Mouse (Mus musculus): ENCODE measurements around the gene Gm20715.
A peak's percentile ranks its signal among the peaks of the same experiment; 100 is the strongest.
"Not testable (repeated sequence)": the region's sequence is repeated elsewhere in the genome, so short reads cannot be mapped to it uniquely, and the experiment has no call there.

Gm20715 gene

DNA sequence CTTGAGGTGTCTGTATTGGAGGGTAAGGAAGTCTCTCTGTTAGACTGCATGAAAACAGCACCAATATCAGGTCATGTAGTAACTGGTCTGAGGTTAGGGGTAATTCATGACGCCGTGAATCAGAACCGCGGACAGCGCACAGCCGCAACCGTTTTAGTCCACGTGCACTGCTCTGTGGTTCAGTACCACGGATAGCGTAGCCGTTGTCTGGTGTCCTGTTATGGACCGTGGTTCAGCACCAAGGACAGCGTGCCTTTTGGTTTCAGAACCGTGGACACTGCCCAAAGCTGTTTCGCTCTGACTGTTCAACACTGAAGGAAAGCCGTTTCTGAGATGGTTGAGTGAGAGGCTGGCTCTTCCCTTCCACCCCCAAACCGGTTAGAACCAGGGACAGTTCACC, at the start of gene Gm20715:
TSS of gene Gm20715 (plus strand) at position 235 of the 400 bp plus-strand sequence.
- no peak for DNase-seq

DNA sequence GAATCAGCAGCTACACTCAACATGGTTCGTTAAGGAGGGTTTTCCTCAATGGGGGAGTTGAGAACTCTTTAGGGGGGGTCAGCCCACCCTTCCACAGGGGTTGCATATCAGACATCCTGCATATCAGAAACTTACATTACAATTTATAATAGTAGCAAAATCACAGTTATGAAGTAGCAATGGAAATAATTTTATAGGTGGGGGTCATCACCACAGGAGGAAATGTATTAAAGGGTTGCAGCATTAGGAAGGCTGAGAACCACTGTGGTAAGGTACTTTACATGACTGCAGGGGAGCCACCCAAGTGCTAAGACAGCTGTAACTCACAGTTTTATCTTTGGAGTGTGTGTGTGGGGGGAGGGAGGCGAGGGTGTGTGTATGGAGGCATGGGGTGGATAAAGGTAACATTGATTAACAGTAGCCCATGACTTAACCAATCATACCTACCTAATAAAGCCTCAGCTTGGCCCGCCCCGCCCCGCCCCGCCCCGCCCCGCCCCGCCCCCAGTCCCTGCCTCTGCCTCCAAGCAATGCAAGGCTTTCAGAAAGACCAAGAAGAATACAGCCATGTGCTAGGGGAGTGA, 49.5 kb upstream of the Gm20715 start:
- DNase-seq = peak; percentile 63

DNA sequence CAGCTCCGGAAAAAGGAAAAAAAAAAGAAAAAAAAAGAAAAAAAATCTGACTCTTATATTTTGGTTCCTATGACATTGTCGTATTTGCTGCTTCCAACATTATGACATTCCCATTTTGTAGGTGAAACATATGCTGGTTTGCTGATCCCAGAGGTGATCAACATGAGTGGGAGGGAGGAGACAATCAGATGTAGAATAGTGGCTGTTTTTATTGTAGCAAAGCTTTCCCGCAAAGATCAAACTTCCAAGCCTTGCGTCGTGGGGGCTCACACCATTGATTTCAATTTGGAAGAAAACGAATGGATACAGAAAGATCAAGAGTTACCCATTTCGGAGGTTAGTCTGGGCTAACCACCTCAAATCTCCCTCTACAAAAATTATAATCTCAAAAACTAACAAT, 48.3 kb upstream of the Gm20715 start:
- DNase-seq = peak; percentile 75

DNA sequence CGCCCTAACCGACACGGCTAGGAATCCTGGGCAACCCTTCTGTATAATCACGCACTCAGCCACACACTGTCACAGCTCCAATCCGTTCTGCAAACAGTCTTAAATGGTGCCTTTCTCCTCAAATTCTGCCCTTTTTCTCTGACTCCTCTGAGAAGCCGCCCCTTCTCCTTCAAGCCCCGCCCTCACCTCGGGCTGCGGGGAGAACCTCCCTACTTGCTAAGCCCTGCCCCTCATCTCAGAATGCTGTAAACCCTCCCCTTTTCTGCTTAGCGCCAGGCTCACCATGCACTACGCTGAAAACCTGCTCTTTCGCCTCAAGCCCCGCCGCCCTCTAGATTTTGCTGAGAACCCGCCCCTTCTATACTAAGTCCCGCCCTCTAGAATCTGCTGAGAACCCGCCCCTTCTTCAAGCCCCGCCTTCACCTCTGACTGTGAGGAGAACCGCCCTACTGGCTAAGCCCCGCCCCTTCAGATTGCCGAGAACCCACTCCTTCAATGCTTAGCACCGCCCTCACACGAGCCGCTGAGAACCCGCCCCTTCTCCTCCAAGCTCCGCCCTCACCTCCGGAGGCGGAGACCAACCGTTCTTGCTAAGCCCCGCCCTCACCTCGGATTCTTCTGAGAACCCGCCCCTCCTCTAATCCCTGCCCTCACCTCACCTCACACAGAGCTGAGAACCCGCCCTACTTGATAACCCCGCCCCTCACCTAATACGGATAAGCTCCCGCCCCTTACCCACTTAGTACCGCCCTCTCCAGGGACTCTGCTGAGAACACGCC, 47.6 kb upstream of the Gm20715 start:
- peak; percentile 100 for DNase-seq

DNA sequence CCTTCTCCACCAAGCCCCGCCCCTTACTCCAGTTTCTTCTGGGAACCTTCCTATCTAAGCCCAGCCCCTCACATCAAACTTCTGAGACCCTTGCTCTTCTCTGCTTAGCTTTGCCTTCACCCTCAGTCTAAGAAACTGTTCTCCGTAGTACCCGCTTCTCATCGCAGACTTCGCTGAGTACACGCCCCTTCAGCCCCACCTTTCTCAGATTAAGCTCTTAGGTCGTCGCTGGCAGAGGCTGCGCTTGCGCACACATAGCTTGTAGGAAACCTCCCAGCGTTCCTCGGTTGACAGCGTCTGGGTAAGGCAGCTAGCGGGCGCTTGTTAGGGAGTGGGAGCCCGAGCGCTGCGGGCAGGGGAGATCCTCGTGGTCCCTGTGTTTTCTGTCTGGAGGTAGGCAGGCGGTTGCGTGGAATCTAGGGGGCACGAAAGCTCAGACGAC, 47.0 kb upstream of the Gm20715 start, which contains the start of gene Zfp78:
TSS of gene Zfp78 (plus strand) at position 234 of the 442 bp plus-strand sequence.
- no peak for DNase-seq

DNA sequence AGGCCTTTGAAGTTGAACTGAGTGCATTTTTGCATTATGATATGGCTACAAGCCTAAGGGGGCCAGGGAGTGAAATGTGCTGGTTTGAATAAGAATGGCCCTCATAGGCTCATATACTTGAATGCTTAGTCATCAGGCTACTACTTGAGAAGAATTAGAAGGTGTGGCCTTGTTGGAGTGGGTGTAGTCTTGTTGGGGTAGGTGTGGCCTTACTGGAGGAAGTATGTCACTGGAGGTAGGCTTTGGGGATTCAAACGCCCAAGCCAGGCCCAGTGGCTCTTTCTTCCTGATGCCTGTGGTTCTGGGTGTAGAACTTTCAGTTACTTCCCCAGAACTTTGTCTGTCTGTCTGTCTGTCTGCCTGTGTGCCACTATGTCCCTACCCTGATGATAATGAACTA, 45.3 kb upstream of the Gm20715 start:
- DNase-seq = no peak

DNA sequence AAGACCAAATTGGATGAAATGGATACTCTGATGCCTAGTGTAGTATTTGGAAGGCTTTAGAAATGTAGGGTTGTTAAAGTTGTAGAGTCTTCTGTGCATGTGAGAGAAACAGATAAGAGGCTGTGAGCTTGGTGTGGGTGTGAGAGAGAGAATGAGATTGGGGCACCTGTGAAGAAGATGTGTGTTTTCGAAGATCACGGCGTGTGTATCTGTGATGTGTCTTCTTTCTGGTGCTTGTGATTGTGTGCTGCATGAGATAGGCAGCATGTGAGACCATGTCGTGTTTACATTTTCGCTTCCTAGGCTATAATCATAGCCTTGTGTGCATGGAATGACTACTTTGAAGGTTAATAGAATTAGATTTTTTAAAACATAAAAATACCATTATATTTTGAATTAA, 42.9 kb upstream of the Gm20715 start:
- no peak for DNase-seq

DNA sequence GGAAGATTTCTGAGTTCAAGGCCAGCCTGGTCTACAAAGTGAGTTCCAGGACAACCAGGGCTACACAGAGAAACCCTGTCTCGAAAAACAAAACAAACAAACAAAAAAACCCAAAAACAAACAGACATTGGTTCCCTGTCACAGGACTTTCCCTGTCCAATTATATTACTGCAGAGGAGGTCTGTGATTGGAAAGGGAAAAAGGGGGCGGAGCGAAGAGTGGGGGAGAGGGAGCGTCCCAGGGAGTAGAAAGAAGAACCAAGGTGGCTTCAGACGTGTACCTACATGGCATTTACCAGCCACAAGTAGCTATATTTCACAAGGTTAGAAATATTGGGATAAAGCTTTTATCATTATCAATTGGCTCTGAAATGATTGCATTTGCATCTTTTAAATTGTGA, 41.9 kb upstream of the Gm20715 start:
- not testable (repeated sequence) for DNase-seq

DNA sequence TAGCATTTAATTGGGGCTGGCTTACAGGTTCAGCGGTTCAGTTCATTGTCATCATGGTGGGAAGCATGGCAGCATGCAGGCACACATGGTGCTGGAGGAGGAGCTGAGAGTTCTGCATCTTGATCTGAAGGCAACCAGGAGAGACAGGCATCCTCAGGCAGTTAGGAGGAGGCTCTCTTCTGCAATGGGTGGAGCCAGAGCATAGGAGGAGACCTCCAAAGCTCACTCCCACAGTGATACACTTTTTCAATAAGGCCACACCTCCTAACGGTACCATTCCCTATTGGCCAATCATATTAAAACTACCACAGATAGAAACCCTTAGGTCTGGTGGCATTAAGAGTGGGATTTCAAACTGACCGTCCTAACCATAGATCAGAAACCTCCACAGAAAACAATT, 40.6 kb upstream of the Gm20715 start:
- DNase-seq = no peak

DNA sequence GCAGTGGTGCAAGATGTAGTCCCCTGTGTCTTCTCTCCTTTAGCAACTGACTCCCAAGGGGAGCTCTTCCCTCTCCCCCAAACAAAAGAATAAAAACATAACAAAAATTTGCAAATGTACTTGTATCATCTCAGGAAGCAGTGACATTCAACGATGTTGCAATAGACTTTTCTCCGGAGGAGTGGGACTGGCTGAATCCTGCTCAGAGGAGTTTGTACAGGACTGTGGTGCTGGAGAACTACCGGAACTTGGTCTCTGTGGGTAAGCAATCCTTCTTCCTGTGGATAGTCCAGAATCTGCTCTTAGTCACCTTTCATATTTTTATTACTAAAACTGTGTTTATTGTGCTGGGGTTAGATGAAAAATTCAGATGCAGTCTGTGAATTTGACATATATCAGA, 37.1 kb upstream of the Gm20715 start:
- no peak for DNase-seq

DNA sequence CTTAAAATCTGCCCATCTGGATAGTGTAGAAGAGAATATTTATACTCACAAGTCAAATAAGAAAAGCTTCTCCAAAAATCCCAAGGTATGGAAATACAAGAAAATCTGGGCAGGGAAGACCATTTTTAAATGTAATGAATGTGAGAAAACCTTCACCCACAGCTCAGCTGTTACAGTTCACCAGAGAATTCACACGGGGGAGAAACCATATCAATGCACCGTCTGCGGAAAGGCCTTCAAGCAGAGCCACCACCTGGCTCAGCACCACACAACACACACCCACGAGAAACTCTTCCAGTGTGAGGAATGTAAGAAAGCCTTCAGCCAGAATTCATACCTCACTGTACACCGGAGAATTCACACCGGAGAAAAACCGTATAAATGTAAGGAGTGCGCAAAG, 31.6 kb upstream of the Gm20715 start:
- DNase-seq = no peak

DNA sequence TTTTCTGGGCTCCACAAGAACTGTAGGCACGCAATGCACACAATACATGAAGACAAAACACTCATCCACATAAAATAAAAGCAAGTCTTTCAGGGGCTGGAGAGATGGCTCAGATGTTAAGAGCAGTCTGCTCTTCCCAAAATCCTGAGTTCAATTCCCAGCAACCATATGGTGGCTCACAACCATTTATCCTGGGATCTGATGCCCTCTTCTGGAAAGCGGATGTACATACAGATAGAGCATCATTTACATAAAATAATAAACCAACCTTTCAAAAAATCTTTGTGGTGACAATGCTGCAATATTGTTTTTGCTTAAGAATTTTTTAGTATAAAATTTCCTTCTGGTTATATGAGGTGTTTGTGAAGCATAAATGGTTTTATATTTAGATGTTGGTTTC, 28.6 kb upstream of the Gm20715 start:
- DNase-seq = no peak

DNA sequence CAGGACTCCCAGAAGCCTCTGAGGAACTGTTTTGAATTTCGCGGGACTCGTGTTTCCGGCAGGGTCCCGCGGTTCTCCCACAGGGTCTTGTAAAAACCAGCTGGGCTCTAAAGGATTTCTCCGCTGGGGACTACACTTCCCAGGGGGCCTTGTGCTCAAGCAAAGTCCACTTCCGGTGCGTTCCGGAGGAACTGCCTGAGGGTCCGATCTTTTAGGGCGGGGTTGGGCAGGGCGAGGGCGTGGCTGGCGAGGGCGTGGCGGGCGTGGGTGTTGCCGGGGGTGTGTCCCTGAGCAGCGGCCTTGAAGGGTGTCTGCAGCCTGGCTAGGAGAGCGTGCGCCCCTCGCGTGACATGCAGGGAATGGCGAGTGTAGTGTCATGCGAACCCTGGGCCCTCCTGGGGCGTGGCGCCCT, 27.0 kb upstream of the Gm20715 start, which contains the start of gene Zfp28:
TSS of gene Zfp28 (plus strand) at position 252 of the 412 bp plus-strand sequence.
- DNase-seq = peak; percentile 92

DNA sequence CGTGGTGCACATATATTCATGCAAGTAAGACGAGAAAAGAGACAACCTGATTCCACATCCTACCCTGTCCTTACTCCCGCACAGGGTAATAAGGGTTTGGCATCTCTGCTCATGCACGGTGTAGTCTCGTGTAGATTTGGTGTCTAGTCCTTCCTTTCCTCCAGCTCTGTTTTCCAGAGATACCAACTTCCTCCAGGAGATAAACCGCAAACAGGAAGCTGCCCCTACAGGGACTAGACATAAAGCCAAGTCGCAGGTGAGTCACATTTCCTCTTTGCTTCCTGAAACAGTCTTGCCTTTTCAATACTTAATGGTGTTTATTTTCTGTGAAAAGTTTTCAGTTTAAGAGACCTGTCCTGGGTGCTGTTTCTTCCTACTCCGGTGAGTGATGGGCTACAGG, 26.1 kb upstream of the Gm20715 start:
- peak; percentile 42 for DNase-seq

DNA sequence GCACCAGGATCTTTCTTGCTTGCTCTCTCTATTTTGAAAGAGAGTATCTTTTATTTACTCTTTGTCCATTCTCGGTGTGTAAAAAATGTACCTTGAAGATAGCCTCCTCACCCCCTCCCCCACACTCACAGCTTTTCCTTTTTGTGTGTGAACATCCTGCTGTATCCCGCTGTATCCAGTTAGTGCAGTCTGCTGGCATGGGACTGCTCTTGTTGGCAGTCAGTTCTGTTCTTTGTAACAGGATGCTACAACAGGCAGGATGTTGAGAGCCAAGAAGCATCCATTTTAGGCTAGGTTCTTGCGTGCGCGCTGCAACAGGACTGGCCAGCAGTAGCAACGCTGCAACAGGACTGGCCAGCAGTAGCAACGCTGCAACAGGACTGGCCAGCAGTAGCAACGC, 23.1 kb upstream of the Gm20715 start:
- no peak for DNase-seq

DNA sequence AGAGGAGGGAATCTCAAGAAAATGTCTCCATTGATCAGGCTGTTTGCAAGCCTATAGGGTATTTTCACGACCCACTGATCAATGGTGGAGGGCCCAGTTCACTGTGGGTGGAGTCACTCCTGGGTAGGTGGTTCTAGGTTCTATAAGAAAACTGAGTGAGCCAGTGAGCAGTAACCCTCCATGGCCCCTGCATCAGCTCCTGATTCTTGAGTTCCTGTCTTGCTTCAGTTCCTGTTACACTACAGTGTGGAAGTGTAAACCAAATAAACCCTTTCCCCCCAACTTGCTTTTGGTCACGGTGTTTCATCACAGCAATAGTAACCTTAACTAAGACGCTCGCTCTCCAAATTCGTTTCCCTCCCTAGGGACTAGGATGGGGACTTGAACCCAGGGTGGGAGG, 21.1 kb upstream of the Gm20715 start:
- DNase-seq = no peak

DNA sequence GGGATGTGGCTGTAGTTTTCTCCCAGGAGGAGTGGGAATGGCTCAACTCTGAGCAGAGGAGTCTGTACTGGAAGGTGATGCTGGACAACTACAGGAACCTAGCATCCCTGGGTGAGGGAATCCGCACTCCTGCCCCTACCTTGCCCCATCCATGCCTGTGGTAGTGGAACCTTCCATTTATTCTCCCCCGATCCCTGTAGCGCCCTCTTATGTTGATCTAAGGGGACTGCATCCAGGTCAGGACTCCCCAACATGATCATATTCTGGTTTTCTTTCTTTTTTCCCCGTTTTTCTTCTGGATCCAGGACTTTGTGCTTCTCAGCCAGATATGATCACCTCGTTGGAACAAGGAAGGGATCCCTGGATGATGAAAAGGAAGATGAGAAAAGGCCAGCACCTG, 20.6 kb upstream of the Gm20715 start:
- DNase-seq = no peak

DNA sequence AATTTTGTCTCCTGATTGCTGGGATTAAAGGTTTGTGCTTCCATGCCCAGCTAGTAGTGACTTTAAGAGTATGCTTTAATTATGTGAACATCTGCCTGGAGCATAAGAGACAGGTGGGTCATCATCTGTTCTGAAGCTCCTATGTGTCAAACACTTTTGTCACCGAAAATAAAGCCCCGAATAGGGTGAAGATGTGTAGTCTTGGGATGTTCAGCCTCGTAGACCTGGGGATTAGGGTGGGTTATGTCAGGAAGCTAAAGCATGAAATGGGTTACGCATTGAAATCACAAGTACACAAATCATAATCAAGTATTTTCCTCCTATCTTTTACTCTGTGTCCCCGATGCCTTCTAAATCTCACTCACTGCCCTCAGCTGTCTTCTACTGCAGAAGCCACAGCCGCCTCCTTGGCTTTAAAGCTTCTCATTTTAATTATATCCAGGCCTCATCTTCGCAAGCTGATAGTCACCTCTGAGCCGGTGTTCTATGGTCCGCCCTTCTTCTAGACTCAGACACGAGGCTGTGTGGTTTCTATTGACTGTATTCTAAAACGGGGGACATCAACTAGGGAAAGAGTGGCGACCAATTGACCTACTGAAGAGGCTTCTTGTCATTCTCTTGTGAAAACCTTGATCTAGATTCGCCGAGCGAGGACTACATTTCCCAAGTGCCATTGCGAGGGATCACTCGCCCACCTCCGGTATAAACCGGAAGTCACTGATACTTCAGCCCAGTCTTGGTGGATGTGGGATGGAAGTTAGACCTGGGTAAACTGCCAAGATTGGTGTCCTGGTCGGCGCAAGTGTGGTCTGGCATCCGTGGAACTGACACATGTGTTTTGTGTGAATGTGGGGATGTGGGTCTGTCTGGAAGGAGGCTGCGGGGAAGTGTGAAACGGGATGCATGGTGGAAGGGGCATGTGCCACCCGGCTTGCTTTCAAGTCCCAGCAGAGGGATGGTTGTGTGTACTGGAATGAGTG, 11.8 kb upstream of the Gm20715 start, which contains the start of gene Smim17:
TSS of gene Smim17 (plus strand) at position 720 of the 980 bp plus-strand sequence.
- peak; percentile 83 for DNase-seq

DNA sequence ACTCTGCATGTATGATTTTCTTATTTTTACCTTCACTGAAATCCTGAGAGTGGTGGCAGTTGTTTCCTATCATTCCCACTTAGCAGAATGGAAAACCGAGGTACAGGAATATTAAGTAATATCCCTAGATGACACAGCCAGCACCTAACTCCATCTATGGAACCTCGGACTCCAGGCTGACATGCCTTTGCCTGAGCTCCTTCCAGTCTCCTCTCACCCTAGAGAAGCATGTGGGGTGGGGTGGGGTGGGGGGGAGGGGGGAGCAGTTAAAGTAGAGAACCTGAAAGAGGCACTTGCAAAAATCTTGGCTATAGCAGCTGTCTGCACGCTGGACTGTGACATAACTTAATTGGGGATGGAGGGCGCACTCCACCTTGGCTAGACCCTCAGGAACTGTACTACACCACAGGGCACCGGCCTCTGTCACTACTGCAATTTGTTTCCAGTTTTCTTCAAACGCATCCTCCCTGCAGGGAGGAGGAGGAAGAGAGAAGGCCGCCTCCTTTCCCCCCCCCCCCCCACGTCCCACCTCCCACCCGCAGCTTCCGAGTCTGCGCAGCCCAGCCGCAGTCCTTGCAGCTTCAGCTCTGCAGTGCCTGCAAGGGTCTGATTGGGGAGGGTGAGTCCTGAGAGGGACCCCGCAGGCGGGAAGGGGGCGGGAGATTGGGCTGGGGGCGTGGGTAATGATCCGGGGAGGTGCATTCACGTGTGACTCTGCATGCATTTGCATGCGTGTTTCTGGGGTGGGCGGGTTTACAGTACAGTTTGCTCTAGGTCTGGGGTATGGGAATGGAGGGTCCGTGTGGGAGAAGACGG, 4.8 kb downstream of the Gm20715 start:
- DNase-seq = no peak

DNA sequence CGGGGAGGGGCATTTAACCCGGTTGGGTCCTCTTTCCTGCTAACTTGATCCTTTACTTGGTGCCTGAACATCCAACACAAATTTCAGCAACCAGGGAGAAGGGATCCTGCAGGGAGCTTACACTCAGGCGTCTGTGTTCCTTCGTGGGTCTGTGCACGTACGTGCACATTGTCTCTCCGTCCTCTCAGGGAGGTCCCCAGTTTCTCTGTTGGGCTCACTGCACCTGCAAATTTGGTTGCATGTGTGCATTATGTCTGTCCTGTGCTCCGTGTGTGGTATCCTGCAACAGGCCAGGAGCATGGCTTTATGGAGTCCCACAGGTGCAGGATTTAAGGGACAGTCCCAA, 5.3 kb downstream of the Gm20715 start:
- no peak for DNase-seq

DNA sequence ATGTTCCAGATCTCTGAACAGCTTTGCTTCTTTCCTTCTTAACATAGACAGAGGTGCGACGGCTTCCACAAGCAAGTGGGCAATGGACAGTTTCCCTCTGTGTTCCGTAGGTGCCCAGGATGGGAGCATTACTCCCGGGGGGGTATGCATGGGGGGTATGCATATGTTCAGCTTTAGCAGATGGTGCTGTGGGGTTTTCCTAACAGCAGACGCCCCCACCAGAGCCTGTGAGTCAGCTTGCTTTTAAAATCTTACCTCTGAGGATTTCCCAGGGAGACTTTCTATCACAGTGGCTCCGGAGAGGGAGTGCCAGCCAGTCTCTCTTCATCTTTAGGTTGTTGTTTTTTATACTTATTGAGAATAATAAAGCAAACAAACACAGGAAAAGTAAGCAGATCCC, 9.8 kb downstream of the Gm20715 start:
- DNase-seq = no peak

DNA sequence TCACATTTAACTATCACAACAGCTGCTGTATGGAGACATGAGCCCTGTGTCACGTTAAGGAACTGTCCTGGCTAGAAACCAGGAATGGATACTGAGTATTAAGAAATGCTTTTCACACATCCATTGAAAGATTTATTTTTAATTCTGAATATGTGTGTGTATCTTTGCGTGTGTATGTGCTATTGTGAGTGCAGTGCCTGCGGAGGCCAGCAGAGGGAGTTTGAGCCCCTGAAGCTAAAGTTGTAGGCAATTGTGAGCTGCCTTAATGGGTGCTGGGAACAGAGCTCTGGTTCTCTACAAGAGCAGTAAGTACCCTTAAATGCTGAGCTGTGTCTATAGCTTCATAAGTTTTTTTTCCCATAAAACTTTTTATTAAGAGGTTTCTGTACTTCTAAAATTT, 19.3 kb downstream of the Gm20715 start:
- no peak for DNase-seq

Measured in cerebellum, adult 9-10 months (tissue).